Mouse (Mus musculus) heart, adult 11 months (tissue): ENCODE measurements around the gene Gm12184.

Experiments
- DNase-seq: peaks from one replicate; pipeline ENCODE4 v3.0.0; 2022

Gm12184 gene

DNA sequence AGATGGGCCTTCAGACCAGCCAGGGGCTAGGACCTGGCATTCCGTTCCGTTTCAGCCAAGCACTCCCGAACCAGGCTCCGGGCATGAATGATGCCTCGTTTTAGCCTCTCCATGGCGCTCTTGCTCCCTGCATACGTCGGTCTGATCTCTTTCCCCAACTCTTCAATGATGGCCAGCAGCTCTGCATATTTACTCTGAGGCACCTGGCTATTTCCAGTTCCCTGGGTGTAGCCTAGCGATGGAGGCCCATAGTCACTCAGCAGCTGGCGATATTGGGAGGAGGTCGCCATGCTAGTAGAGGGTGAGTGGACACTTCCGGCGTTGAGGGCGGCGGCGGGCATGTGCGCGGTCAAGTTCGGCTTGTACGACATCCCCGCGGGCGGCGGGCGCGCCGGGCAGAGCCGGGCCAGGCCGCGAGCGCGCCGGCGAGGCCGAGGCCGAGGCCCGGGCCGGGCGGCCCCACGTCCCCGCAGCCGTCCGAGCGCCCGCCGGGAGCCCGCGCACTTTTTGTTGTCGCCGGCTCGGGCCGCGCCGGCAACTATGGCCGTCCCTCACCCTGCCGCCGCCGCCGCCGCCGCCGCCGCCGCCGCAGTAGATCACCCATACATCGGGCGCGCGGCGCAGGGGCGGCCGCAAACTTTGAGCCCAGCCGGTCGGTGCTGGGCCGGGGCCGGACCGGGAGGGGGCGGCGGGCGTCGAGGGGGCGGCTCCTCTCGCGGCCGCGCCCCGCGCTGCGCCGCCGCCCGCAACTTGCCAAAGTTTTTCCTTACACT lies at the start of gene Gm12184, which contains the start of gene Trim7:
Gene Gm12184 (minus strand): TSS at position 677 of the 773 bp plus-strand sequence.
Gene Trim7 (plus strand): TSS at position 162 of the 773 bp plus-strand sequence.
- DNase-seq: peak; percentile 95

GRCm38 (mm10) chr11:48875343-48875837 lies 48.9 kb upstream of the Gm12184 start:
- peak; percentile 68 for DNase-seq

GRCm38 (mm10) chr11:48874465-48874864 lies 48.0 kb upstream of the Gm12184 start:
- DNase-seq: peak; percentile 89

DNA sequence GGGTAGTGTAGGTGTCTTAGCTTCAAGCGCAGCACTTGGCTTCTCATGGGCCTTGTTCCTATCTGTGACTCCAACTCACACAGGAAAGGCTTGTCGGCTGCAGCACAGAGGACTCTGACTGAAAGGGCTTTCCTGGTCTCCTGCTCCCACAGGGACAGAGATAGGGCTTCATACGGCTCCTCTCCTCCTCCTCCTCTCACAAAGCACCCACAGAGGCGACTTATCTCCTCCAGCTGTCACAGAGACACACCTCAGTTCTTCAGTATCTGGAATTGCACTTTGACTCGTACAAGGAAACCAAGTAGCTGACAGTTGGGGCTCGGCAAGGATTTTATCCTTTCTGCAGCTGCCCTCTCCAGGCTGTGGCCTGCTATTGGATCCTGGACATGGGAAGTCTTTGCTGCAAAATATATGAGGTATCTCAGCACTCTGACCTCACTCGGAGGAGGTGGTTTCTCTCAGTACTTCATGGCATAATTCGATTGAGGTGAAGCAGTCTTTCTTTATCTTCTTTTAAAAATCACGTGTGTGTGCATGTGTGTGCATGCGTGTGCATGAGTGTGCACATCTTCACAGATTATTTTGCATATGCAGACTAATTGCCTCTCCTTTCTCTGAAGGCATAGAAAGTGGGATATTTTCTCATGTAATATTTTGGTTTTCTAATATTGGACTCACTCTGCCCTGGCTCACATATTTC lies 47.3 kb upstream of the Gm12184 start:
- DNase-seq: peak; percentile 81

GRCm38 (mm10) chr11:48872695-48873300 lies 46.3 kb upstream of the Gm12184 start:
- peak; percentile 91 for DNase-seq

- peak; percentile 97 for DNase-seq
These were observed 45.5 kb upstream of the Gm12184 start for GRCm38 (mm10) chr11:48871817-48872541.

DNA sequence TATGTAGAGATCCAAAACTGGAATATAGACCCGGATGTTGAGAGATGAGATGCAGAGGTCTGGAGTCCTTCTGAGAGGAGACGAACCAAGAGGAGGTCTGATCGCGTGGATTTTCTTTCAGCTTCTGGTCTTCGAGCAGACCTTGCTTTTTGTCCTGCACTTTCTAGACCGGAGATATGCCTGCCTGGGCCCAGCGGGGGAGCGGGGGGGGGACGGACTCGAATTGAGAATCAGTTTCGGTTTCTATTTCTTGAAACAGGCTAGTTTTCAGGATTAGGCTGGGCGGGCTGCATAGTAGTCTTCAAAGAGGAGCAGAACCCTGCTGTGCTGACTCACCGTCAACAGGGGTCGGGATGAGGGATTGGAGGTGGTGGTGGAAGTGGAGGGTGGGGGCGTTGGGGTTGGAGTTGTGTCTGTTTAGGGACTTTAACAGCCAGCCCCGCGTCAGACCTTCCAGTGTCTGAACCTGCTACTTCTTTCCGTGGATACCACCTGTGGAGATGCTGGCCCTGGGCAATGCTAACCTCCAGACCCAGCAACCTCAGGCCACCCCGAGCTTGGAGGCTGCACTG lies 44.8 kb upstream of the Gm12184 start, which contains the start of gene Irgm1:
Gene Irgm1 (minus strand): TSS at position 483 of the 572 bp plus-strand sequence.
- peak; percentile 98 for DNase-seq

GRCm38 (mm10) chr11:48870781-48871180 lies 44.3 kb upstream of the Gm12184 start:
- peak; percentile 93 for DNase-seq

GRCm38 (mm10) chr11:48869380-48870110 lies 43.1 kb upstream of the Gm12184 start:
- DNase-seq: peak; percentile 94

- peak; percentile 91 for DNase-seq
These were observed 40.0 kb upstream of the Gm12184 start for GRCm38 (mm10) chr11:48866481-48866880.

DNA sequence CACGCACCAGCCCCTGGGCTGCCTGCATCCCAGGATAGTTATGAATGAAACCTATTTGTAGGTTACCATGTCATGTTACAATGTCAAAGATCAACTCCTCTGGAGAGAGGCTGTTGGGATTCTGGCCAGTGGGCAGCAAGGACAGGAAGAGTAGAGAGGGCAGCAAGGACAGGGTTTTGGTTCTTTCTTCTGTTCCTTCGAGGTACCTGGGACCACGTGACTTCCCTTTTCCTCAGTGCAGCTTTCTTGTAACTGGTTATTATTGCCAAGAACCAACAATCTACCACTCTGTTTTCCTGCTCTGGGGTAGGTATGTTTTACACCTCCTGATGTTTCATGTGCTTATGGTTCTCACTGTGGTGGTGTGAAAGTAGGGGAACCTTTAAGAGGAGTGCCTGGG lies 37.4 kb upstream of the Gm12184 start:
- DNase-seq: peak; percentile 79

DNA sequence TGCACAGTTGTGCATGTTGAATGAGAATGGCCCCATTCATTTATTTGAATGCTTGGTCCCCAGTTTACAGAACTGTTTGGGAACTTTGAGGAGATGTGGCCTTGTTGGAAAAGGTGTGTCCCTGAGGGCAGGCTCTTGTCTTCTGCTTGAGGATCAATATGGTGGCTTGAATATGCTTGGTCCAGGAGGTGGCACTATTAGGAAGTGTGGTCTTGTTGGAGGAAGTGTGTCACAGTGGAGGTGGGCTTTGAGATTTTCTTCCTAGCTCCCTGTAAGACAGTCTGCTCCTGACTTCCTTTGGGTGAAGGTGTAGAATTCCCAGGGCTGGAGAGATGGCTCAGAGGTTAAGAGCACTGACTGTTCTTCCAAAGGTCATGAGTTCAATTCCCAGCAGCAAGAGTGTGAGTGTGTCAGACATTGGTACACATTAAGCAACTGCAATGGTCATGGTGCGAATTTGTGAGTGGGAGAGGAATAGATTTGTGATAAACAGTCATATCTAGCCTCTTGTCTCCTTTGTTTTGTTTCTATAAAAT lies 36.4 kb upstream of the Gm12184 start:
- DNase-seq: peak; percentile 40

- peak; percentile 81 for DNase-seq
These were observed 32.6 kb upstream of the Gm12184 start for GRCm38 (mm10) chr11:48859014-48859413.

DNA sequence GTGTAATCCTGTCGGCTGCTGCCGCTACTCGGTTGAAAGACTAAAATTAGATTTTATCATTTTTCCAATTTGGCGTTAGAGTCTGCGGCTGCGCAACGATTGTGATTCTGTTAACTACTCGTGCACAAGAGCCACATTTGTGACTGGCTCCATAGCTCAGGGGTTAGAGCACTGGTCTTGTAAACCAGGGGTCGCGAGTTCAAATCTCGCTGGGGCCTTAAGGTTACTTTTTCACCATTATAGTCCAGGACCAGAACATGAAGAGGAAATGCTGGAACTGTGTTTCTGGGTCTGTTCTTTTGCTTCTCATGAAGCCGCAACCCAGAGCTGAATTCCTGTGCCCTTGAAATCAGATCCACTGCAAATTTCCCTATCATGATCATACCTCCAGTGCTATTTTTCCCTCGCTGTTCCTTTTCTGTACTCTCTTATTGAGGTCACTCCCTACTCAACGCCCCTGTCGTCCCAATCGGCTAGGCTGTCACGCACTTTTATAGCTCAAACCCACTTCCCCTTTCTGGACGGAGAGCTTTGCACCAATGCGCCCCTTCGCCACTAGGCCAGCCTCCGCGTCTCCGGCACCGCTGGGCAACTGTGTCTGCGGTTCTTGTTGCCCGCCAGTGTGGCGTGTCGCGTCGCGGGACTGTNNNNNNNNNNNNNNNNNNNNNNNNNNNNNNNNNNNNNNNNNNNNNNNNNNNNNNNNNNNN lies 27.2 kb upstream of the Gm12184 start:
- DNase-seq: peak; percentile 98

DNA sequence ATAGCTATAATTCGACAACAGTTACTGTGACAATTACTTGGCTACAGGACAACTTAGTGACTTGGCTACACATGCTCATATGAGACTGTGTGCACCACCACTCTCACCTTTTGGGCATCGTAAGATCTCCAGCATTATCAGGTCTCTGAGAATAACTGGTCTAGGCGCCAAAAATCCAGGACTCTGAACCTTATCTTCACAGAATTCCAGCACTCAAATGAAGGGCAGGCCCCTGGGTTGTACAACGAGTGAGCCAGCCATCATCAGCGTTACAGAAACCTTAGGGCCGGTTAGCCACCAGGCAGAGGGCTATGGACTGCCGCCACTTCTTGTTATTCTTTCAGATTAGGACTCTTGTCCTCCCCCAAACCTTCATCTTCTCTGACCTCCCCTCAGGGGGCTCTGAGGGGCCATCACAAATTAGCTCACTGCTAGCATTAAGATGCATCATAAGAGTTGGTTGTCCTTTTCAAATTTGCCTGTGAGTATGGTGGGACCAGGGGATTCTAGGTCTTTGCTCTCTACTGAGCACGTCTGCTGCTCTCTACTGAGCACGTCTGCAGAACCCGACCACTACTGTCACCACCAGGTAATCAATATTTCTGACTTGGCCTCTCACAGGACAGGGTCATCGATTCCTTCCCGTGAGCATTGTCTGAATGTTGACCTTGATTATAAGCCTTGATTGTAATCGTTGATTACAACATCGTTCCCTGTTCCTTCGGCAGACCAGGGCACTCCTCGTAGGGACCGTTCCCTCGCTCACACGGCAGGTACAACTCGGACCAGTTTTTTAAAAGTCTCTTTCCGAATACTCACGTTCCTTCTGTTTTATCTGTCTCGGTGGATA lies 26.4 kb upstream of the Gm12184 start:
- DNase-seq: no peak

GRCm38 (mm10) chr11:48852190-48852589 lies 25.7 kb upstream of the Gm12184 start:
- peak; percentile 55 for DNase-seq

DNA sequence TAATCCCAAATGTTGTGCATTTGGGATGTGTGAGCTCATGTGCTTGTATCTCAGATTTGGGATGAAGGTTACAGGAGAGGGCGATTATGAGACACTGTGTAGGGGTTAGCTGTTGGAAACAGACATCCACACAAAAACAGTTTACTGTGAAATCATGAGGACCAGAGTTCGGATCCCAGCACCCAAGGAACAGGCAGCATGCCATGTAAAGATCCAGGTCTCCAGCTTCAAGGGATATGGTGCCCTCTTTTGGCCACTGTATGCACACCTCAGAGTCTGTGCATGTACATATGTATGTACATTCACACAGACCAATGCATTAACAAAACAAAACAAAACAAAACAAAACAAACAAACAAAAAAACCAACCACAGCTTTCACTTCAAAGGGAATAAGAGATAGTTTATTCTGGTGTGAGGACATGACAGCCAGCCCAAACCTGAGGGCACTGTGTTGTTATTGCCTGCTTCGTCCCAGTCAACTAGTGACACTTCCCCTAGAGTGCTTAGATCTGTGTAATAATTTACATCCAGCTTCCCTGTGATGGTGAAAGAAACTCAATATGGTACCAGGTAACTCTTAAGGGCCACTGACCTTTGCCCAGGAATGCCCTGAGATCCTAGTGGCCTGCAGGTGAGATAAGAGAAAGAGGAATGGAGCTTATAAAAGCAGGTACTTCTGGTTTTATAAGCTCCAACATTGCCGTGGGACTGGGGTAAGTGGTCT lies 25.0 kb upstream of the Gm12184 start:
- DNase-seq: peak; percentile 77

GRCm38 (mm10) chr11:48850240-48850639 lies 23.8 kb upstream of the Gm12184 start:
- no peak for DNase-seq

- DNase-seq: no peak
These were observed 20.4 kb upstream of the Gm12184 start for GRCm38 (mm10) chr11:48846881-48847280.
